Mouse (Mus musculus) testis, postnatal 10 days (tissue): ENCODE results near the gene Prpsap2.
"Not testable (repeated sequence)": the region's sequence is repeated elsewhere in the genome, so short reads cannot be mapped to it uniquely, and the experiment has no call there.

Experiments
- DNase-seq: peaks from one replicate; pipeline ENCODE4 v3.0.0; 2021; ENCODE audit warnings: low spot score

The Prpsap2 gene

GRCm38 (mm10) chr11:61761584-61762407 is at the start of gene Prpsap2:
TSS of gene Prpsap2 (minus strand) at chr11:61762088.
- DNase-seq = peak; percentile 100

DNA sequence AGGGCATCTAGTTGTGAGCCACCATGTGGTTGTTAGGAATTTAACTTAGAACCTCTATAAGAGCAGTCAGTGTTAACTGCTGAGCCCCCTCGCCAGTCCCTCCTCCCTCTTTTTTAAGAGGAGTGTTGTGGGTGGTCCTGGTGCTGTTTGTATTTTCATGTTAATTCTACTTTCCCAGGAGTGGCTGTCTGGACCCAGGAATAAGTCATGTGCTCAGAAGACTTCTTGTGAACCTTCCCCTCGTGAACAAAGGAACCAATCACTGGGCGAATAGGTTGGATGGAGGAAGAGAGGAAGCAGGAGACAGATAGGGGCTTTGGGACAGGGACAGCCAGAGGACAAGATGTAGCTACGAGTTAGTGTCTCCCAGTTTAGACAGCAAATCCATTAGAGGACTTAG is 47.9 kb upstream of the Prpsap2 start:
- no peak for DNase-seq

- DNase-seq = no peak
These were observed 46.7 kb upstream of the Prpsap2 start for GRCm38 (mm10) chr11:61808551-61809117.

- no peak for DNase-seq
These were observed 31.6 kb upstream of the Prpsap2 start for GRCm38 (mm10) chr11:61793441-61793840.

- no peak for DNase-seq
These were observed 26.7 kb upstream of the Prpsap2 start for GRCm38 (mm10) chr11:61788550-61788949.

- not testable (repeated sequence) for DNase-seq
These were observed 20.6 kb upstream of the Prpsap2 start for GRCm38 (mm10) chr11:61782526-61782925.

- DNase-seq = no peak
These were observed 12.8 kb upstream of the Prpsap2 start for GRCm38 (mm10) chr11:61774551-61775149.

DNA sequence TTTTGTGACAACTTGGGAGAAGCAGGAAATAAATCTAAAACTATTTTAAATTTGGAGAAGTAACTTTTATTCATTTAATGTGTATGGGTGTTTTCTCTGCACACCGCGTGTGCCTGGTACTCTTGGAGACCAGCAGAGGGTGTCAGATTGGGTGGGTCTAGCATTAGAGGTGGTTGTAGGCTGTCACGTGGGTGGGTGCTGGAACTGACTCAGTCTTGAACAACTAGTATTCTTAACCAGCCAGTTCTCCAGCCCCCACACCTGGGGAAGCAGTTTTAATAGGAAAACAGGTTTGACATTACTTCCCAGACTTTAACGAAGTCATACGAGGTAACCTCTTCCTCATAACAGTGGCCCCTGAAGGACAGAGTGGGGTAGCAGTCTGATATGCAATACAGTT is 1.4 kb downstream of the Prpsap2 start:
- DNase-seq = no peak

DNA sequence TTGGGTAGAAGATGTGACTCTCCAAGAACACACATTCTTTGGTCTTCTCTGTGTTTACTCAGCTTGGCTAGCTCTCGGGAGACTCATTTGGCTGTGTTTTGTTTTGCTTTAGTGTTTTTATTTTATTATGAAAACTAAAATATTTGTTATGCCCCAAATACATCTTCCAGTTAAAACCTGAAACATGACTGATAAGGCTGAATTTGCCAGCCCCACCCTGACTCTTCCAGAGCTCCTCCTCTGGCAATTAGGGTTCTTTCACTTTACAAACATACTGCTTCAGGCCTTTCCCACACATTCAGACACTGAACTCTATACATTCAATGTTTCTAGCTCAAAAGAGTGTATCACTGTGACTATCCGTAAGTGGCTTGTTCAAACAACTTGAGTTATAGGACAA is 4.7 kb downstream of the Prpsap2 start:
- DNase-seq = no peak

- DNase-seq = no peak
These were observed 10.3 kb downstream of the Prpsap2 start for GRCm38 (mm10) chr11:61751612-61752011.

GRCm38 (mm10) chr11:61747161-61747560 is 14.7 kb downstream of the Prpsap2 start:
- DNase-seq = no peak

GRCm38 (mm10) chr11:61745781-61746180 is 16.1 kb downstream of the Prpsap2 start:
- no peak for DNase-seq

DNA sequence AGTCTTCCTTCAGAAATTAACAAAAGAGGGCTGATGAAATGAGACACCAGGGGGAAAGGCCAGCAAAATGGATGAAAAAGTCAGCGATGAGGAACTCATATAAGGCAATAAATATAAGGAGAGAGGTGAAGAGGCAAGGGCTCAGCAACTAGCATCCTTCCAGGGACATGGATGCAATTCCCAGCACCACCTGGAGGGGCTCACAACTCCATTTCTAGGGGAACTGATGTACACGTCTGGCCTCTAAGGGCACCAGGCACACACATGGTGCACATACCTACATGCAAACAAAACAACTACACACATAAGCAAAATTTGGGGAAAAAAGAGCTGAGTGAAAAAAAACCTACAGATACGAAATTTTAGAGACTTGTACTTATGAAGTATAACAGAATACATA is 17.4 kb downstream of the Prpsap2 start:
- no peak for DNase-seq

- no peak for DNase-seq
These were observed 18.1 kb downstream of the Prpsap2 start for GRCm38 (mm10) chr11:61743768-61744167.

DNA sequence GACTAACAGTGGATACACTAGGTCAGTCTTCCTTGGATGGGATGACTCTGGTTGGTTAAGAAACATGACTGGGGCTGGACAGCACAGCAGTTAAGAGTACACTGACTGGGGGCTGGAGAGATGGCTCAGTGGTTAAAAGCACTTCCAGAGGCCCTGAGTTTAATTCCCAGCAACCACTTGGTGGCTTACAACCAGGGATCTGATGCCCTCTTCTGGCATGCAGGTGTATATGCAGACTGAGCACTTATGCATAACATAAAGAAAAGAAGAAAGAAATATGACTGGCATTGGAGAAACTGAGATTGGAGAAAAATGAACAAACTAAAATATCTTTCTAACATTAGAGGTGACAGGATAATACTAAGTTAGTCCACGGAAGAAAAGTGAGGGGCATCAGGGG is 21.4 kb downstream of the Prpsap2 start:
- no peak for DNase-seq

DNA sequence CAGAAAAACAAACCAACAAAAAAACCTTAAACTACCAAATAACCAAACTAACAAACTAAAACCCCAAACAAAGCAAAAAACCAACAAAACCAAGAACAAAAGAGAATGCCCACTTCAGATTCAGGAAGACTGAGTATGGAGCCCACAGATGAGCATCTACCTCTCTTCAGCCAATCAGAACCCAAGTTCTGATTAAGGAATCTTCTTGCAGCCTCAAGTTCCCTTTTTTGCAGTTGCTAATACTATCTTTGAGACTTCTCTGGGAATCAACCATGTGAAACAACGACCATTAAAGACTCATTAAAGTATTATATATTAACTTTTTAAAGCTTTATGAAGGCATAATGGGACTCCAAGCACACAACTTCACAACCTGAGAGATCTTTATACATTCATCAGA is 24.6 kb downstream of the Prpsap2 start:
- no peak for DNase-seq

GRCm38 (mm10) chr11:61732672-61733071 is 29.2 kb downstream of the Prpsap2 start:
- DNase-seq = no peak

DNA sequence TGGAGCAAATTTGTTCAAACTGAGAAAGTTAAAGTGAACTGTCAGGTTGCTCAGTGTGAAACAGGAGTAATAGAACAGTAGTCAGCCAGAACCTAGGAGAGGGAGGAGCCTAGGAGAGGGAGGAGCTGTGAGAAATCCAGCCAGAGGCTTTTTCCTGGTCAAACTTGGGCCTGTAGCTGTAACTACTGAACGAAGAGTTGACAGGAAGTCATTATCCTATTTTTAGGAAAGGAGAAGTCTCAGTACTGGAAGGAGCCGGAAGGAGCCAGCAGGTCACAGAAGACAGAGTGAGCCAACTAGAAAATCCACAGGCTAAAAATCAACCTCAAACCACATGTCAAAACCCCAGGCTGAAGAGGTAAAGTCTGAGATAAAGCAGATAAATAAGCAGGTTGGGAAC is 33.9 kb downstream of the Prpsap2 start:
- no peak for DNase-seq

DNA sequence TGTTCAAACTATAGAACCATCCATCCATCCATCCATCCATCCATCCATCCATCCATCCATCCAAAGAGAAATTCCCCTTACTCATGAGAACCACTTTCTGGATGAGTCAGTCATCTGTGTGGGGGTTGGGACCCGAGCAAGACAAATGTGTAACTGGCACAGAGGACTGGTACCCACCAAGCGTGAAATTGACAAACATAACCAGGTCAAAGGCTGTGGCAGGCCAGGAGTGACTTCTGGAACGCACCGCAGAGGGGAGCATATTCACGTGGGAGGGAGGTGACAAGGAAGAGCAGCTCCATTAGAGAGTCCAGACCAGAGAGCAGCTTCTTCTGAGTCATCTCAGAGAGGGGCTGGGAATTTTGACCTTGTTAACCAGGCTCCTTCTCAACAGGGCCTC is 39.8 kb downstream of the Prpsap2 start:
- DNase-seq = no peak

- no peak for DNase-seq
These were observed 41.3 kb downstream of the Prpsap2 start, which contains the start of gene Slc5a10 for GRCm38 (mm10) chr11:61720636-61721035. TSS of gene Slc5a10 (minus strand) at chr11:61720826.

GRCm38 (mm10) chr11:61719826-61720225 is 42.1 kb downstream of the Prpsap2 start:
- no peak for DNase-seq

DNA sequence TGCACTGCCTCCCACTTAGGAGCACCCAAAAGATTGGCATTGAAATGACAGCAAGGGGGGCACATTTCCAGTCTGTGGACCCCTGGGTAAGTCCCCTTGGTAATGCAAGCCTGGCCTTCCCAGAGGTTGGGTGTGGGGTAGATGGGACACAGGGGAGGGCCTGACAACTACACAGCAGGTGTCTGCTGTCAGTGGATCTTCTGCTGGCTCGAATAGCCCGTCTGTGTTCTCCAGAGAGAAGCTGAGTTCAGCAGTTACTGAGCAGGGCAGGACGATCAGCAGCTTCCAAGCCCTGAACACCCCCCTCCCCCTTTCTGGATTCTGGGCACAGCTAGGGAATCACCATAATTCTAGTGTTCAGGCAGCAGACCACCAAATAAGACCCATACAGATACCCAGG is 42.5 kb downstream of the Prpsap2 start:
- DNase-seq = no peak

GRCm38 (mm10) chr11:61717990-61718389 is 43.9 kb downstream of the Prpsap2 start:
- no peak for DNase-seq
